Mouse (Mus musculus): ENCODE results near the gene Ctrl.

- TF ChIP-seq EP300 (optimal IDR thresholded peaks at IDR 0.05) (no peak), CTCF (IDR thresholded peaks at IDR 0.05; ENCODE audit: low read depth) (no peak)
Measured at GRCm38 (mm10) chr8:105965905-105966341, 32.3 kb upstream of the Ctrl start, which contains the start of gene Slc12a4.

Measured in stomach, postnatal 0 days (tissue).